Mouse (Mus musculus) cortical plate, adult 2 months (tissue): ENCODE measurements around the gene Zfp444.

Experiments
- CTCF ChIP-seq: fragments of 200-500 bp; IDR thresholded peaks from 2 replicates; pipeline ENCODE4 v1.5.1; 2011; ENCODE audit warnings: mild to moderate bottlenecking, control low read depth, low read length; ENCODE audit not compliant: insufficient read depth; ENCODE audit errors: extremely low read depth
- POLR2A ChIP-seq: fragments of 200-500 bp; IDR thresholded peaks from 2 replicates; pipeline ENCODE4 v1.6.1; 2011; ENCODE audit warnings: mild to moderate bottlenecking, low read length, control low read depth; ENCODE audit not compliant: insufficient read depth; ENCODE audit errors: extremely low read depth

DNA sequence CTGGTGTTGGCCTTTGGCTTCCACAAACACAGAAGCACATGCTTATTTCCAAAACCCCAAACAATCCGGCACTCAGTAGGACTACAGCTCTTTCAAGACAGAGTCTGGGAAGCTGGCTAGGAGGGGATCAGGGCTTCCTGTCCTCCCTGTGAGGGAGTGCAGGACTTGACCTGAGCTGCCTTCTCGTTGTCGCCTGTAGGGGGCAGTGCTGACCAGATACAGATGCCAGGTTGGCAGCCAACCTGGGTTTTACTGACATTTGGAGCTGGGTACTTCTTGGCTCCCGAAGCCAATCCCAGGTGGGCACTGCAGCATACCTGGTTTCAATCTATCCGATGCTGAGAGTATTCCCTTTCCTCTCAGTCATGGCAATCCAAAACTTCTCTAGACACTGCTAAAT lies 41.1 kb downstream of the Zfp444 start:
- no peak for TF ChIP-seq POLR2A
- TF ChIP-seq CTCF, result no peak
